Comparison of ENCODE assay signal across 26 mouse cellular contexts in the genomic region with DNA sequence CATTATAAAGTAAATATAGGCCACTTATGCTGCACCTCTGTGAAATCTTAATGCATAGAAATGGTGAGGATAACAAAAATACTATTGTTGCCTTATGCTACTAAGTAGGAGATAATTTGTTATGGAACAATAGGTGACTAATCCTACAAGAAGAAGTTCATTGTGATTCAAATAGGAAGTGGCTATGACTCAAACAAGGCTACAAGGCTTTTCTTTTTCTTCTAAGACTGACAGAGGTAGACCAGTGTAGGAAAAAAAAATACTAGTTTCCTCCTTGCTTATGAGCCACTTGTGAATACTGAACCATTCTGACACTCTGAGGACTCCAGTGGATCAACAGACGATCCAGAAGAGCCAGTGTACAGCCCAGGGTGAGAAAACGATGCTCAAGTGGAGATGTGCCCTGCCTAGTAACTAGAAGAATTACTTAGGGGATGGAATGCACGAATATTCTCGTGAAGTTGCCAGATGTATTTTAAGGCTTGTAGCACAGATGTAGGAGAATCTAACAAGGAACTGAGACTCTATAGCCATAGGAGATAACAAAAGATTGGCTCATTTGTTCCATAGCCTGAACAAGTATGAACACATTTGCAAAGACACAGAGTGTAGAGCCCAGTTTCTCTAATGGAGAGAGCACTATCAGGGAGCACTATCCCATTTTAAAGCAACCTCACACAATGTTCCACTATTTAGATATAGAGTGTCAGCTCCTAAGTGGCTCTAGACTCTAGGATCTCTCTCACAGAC.
"Had no signal": no experiment of that assay in that cellular context is flagged by ENCODE, and none has a peak within 500 bp of the region (broad histone marks: within the 10 kb centered on the region; RNA-seq: fewer than 3 reads in every experiment).

No protein-coding gene starts in this region.

- H3K27ac ChIP-seq: gastrocnemius, adult 2 months; heart, embryonic 10.5 days; hindbrain, embryonic 10.5 days; hindbrain, embryonic 13.5 days; hindbrain, embryonic 15.5 days; hindbrain, postnatal 0 days; kidney, embryonic 15.5 days; kidney, postnatal 0 days; limb, embryonic 13.5 days; limb, embryonic 15.5 days; liver, embryonic 12.5 days; liver, embryonic 14.5 days had no signal

- H3K4me2 ChIP-seq: heart, embryonic 12.5 days; hindbrain, embryonic 13.5 days; hindbrain, embryonic 15.5 days; kidney, embryonic 15.5 days; limb, embryonic 13.5 days; limb, embryonic 15.5 days; liver, embryonic 12.5 days had no signal

- H3K9ac ChIP-seq: heart, embryonic 12.5 days; hindbrain, embryonic 13.5 days; hindbrain, embryonic 15.5 days; kidney, embryonic 15.5 days; limb, embryonic 13.5 days; limb, embryonic 15.5 days; liver, embryonic 12.5 days; liver, embryonic 14.5 days had no signal

- H3K4me3 ChIP-seq: gastrocnemius, adult 2 months; heart, embryonic 10.5 days; heart, embryonic 12.5 days; hindbrain, embryonic 10.5 days; hindbrain, embryonic 13.5 days; hindbrain, embryonic 15.5 days; kidney, embryonic 15.5 days; limb, embryonic 13.5 days; limb, embryonic 15.5 days; liver, embryonic 12.5 days had no signal

- H3K9me3 ChIP-seq: heart, embryonic 10.5 days; heart, embryonic 12.5 days; hindbrain, embryonic 13.5 days; hindbrain, embryonic 15.5 days; kidney, embryonic 15.5 days; limb, embryonic 13.5 days; limb, embryonic 15.5 days; liver, embryonic 12.5 days had no signal

- DNase-seq: gastrocnemius, adult 2 months; gastrocnemius, postnatal 10 days; gastrocnemius, postnatal 25 days; heart, adult 18-20 months; heart, postnatal 10 days; heart, postnatal 4 days; kidney, adult 11 months; kidney, adult 2 months; kidney, adult 9 months; kidney, postnatal 14 days; kidney, postnatal 36 days; layer of hippocampus, adult 9-11 months; layer of hippocampus, postnatal 36 days had no signal

- ATAC-seq: hindbrain, postnatal 0 days; intestine, embryonic 16.5 days; liver, embryonic 12.5 days had no signal

- H3K4me1 ChIP-seq: heart, embryonic 10.5 days; heart, embryonic 12.5 days; hindbrain, embryonic 10.5 days; hindbrain, embryonic 13.5 days; hindbrain, embryonic 15.5 days; kidney, embryonic 15.5 days; limb, embryonic 13.5 days; limb, embryonic 15.5 days; liver, embryonic 12.5 days had no signal

- H3K27me3 ChIP-seq: heart, embryonic 12.5 days; hindbrain, embryonic 13.5 days; hindbrain, embryonic 15.5 days; kidney, embryonic 15.5 days; limb, embryonic 13.5 days; limb, embryonic 15.5 days; liver, embryonic 12.5 days had no signal

- H3K36me3 ChIP-seq: heart, embryonic 10.5 days; heart, embryonic 12.5 days; hindbrain, embryonic 10.5 days; hindbrain, embryonic 13.5 days; hindbrain, embryonic 15.5 days; kidney, embryonic 15.5 days; limb, embryonic 13.5 days; limb, embryonic 15.5 days; liver, embryonic 12.5 days had no signal
